Mouse (Mus musculus) layer of hippocampus, adult 2 months (tissue): ENCODE data around the gene Pla2g4b. TPM values are rescaled to one million over a fixed set of nuclear protein-coding genes. Genes with fewer than 3 reads are reported as not detected.

Experiments
- DNase-seq, 2 experiments: peaks; one replicate each; pipeline ENCODE4 v3.0.0; 2022; ENCODE audit warnings: low spot score in 2 of 2
- H3K27ac ChIP-seq: fragments of 200-600 bp; 2 replicates; pipeline ENCODE4 v1.8.1; 2022
- H3K4me3 ChIP-seq: fragments of 200-600 bp; 2 replicates; pipeline ENCODE4 v1.8.1; 2022; ENCODE audit warnings: mild to moderate bottlenecking
- CTCF ChIP-seq: fragments of 200-600 bp; conservative IDR thresholded peaks from 2 replicates; pipeline ENCODE4 v1.8.1; 2022; ENCODE audit warnings: antibody characterized with exemption, mild to moderate bottlenecking, moderate library complexity
- long read RNA-seq, 2 experiments: library from polyadenylated mRNA; stranded (forward); transcript quantifications; one replicate each; pipeline ENCODE4 v2.0.0; 2021; ENCODE audit warnings: borderline mapping rate in 2 of 2
- total RNA-seq, 2 experiments: library from RNA; stranded (reverse); gene quantifications; 2 replicates each; pipeline ENCODE4 v1.2.3; 2021

The Pla2g4b gene
- total RNA-seq: 1 to 10 TPM; 3.8 to 6.4 TPM
- long read RNA-seq, experiment 1: 0 reads
- long read RNA-seq, experiment 2, partial matches to known transcripts: 0 of 1 reads
- long read RNA-seq, experiment 2, other reads (novel, unspliced or antisense): 1 of 1 reads

DNA sequence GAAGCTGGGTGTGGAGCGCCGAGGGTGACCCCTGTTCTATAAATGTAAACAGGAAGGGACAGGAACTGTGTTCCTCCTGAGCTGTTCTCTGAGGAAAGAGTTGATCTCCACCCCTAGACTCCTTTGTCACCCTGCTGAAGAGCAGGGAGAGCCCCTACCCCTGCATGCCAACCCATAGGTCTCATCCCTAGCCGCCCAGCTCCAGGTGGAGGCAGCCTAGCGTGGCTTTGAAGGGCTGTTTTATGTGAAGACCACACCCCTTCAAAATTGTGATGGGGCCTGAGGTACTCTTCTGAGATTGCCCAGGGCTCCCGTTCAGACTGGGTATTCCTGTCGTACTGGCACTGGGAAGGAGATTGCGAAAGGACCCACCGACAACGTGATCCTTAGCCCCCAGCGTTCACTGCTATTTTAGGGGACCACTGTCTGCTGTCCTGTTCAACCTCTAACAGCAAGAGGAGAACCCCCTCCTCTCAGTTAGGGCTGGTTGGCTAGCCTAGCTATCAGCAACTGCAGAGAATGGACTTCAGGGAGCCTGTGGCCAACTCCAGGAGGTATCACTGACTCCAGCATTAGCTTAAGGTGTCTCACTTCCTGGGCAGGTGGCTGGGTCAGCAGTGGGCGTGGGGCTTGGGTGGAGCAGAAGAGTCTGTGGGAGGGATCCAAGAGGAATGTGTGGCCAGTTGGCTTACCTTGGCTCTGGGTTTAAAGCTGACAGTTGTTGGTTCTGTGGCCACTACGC, at the start of gene Pla2g4b:
TSS of gene Pla2g4b (plus strand) at position 692 of the 742 bp plus-strand sequence.
- TF ChIP-seq CTCF: no peak

DNA sequence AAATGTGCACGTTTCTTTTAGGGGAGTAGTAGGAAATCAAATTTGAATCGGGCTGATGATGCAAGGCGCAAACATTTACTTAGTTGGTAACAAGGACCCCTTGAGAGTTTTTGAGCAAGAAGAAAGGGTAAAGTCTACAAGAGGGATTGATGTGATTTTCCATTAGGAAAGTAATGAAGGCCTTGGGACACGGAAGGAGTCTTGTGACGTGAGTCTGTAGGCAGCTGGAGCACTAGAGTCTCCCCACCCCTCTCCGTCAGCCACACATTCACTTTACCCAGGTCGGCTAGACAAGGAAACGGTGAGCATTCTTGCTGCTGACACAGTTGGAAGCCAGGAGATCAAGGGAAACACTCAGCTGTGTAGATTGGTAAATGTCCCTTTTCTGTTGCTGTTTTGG, 47.3 kb upstream of the Pla2g4b start:
- no peak for TF ChIP-seq CTCF
- no peak overlapping the region for H3K4me3 ChIP-seq
- no peak for DNase-seq
- no peak overlapping the region for H3K27ac ChIP-seq

More for the DNA sequence above, at the start of gene Pla2g4b:
- Histone ChIP-seq H3K4me3 (no peak within 1 kb of the TSS), H3K27ac (no peak within 1 kb of the TSS)
- no peak for DNase-seq

DNA sequence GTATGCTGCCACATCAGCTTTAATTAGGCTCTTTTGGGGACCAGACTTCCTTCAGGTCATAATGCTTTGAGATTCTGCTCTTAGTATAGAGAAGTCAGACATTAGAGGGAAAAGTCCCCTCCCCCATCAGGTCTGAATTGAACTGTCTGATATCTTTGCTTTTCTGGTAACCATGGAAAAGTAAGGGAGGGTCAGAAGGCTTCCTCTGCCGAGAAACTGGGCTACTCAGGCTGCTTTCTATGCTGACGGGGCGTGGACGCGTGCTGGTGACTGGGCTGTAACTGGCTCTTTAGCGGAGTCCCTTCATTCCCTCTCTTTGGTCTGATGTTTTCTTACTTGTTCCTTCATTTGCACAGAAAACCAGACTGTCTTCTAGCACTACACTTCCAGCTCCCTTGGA, 46.8 kb upstream of the Pla2g4b start:
- no peak for TF ChIP-seq CTCF
- DNase-seq: no peak

DNA sequence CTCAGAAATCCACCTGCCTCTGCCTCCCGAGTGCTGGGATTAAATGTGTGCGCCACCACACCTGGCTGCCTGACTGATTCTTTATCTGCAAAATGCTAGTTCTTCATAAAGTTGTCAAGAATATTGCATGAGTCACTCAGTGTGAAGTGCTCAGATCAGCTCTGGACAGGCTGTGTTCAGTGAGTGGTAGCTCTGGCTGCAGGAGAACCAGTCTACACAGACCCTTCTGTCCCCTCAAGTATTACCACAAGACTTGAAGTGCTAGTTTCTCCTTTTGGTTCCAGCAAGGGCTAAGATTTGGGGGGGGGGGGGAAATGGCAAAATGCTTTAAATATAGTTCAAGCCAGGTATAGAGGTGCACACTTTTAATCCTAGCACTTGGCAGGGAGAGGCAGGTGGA, 45.8 kb upstream of the Pla2g4b start:
- no peak overlapping the region for H3K27ac ChIP-seq
- no peak overlapping the region for H3K4me3 ChIP-seq
- TF ChIP-seq CTCF: no peak
- DNase-seq: no peak

More for the DNA sequence above, 46.8 kb upstream of the Pla2g4b start:
- no peak overlapping the region for H3K27ac ChIP-seq
- no peak overlapping the region for H3K4me3 ChIP-seq

DNA sequence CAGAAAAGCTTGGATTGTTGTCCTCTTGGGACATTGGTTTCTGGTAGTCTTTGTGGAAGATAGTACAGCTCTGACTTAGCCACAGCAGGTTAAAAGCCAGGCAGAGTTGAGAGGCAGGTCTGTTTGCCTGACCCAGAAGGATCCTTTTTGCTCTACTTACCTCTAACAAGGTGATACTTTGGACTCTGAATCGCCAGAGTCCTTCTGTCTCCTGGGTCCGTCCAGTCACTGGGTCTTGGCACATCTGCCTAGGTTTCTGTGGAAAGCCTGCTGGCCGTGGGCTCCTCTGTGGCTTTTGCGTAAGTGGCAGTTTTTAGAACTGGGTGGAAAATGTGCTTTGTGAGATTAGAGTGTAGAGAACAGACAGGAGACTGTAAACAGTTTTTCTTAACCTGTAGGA, 44.3 kb upstream of the Pla2g4b start:
- Histone ChIP-seq H3K4me3 (no peak overlapping the region), H3K27ac (no peak overlapping the region)
- no peak for DNase-seq
- TF ChIP-seq CTCF: no peak

DNA sequence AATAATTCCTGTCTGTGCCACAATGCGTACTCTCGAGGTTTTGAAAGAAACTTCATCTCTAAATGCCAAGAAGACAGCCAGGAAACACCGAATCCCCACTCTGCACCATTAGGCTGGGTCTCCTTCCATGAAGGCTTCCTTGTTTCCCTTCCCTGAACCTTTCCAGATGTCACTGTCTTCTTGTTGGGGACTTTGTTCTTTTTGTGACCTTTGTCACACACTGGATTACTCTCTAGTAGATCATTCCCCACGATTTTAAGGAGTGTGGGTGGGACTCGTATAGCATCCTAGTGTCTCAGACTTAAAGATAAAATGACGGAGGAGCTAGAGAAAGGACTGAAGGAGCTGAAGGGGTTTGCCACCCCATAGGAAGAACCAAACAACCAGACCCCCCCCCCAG, 42.3 kb upstream of the Pla2g4b start:
- TF ChIP-seq CTCF: no peak
- Histone ChIP-seq H3K27ac (no peak overlapping the region), H3K4me3 (no peak overlapping the region)
- no peak for DNase-seq

DNA sequence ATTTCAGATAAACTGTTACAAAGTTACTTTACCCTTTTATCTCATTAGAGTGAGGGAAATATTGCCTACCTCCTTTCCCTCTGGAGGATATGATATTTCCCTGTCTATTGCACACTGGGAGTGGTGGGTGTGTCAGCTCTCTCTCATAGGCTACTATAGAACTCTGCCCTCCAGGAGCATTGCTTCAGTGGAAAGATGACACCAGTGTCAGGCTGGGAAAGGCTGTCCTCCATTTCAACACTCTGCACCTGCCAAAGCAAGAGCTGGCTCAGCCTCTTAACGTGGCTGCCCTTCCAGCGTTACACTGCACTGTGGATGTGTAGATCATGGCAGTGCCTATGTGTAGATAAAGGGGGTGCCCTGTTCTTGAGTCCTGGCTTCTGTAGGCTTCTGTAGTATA, 40.9 kb upstream of the Pla2g4b start:
- no peak for DNase-seq
- Histone ChIP-seq H3K4me3 (no peak overlapping the region), H3K27ac (no peak overlapping the region)
- no peak for TF ChIP-seq CTCF

DNA sequence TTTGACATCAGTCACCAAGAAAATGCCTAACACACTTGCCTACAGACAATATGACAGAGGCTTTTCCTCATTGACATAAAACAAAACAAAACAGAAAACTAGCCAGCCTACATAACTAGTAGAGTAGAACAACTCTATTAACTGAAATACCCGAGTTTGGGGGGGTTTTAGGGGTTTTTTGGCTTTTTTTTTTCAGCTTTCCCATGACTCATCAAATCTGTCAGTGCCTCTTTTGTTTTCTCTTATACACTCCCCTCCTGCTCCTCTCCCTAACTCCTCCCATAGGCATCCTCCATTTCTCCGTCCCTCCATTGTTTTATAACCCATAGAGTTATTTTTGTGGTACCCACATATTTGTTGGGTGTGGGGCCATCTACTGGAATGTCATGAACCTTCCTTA, 39.7 kb upstream of the Pla2g4b start:
- no peak for TF ChIP-seq CTCF
- H3K27ac ChIP-seq: no peak overlapping the region
- no peak for DNase-seq

DNA sequence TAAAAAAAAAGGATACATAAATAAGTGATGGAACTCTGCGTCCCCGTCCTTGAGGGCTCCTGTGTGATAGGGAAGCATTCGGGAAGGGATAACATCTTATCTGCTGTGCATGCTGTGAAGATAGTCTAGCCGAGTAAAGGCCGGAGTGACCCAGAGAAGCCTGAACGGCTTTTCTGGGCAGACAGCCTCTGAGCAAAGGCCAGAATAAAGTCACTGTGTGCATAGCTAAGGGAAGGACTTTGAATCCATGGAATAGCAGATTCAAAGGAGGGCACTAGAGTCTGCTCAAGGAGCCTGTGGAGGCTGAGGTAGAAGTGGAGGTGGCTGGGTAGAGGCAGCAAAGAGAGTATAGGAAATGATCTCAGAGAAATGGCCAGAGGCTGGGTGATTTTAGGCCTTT, 38.4 kb upstream of the Pla2g4b start:
- no peak for DNase-seq
- Histone ChIP-seq H3K4me3 (no peak overlapping the region), H3K27ac (peak overlapping the region; percentile 59; the same call in 1 of the 2 replicates)
- no peak for TF ChIP-seq CTCF

More for the DNA sequence above, 39.7 kb upstream of the Pla2g4b start:
- H3K4me3 ChIP-seq: no peak overlapping the region

DNA sequence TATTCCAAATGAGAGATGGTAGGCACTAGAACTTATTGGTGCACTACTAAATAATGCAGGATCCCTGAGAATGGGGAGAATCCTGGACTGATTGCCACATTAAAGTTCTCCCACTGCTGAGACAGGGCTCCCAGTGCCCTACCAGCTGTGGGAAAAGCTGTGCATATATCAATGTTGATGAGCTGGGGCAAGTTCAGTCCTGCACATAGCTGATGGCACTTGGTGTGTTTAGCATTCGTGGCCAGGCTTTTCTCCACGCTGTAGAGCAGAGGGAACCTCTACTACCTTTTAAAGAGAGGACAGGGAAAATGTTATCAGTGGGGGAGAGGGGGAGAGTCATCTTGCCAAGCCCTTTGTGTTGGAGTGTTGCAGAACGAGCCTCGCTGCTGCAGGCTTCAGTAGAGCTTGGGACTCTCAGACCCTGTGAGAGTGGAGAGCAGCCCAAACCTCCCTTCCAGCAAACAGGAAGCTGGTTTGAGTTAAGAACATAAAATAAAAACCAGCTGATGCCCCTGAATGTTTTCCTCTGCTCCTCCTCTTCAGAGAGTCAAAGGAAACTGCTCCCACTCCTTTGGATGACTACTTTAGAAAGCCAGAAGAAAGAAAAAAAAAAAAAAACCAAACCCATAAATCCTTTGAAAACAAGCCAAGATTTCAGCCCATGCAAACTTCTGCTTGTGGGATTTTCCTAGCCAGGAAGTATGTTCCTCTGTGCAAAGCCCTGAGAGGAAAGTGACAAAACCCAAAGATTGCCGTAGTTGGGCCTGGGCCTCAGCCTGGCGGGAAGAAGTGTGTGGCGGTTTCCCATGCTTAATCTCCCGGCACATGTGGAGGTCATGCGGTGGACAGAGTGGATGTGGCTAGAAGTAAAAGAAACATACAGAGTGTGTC, 37.6 kb upstream of the Pla2g4b start:
- Histone ChIP-seq H3K4me3 (no peak overlapping the region), H3K27ac (peak overlapping the region; percentile 59)
- no peak for TF ChIP-seq CTCF
- DNase-seq: no peak

DNA sequence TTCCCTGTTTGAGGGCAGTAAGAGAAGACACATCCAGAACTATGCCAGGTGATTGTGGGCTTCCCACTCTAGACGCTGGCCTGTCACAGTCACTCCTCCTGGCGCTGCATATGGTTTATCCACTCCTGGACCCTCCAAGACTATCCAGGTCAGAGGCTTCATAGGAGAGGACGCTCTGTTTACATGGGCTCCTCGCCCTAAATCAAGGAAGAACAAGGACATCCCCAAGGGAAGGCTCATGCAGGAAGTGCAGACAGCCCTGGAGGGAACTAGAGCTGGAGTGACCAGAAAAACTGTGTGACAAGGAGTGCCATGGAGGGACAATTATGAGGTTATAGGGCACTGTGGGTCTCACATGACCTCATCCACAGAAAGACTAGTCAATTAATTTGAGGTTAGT, 35.9 kb upstream of the Pla2g4b start:
- peak overlapping the region; percentile 29; the same call in 1 of the 2 replicates for H3K27ac ChIP-seq

DNA sequence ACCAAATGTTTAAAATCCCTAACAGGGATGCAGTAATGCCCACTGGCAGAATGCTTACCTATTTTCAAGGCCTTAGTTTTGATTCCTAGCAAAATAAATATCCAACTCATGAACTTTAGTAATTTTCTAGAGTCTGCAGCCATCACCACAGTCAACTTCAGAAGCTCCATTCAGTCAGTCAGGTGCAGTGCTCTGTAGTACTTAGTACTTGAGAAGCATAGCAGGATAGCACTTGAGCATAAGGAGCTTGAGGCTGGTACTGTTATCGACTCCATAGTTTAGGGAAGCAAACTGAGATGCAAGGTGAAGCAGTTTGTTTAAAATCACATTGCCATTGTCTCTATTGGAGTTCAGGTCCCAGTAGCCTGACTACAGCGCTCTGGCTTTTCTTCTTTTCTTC, 33.5 kb upstream of the Pla2g4b start:
- DNase-seq: no peak
- no peak for TF ChIP-seq CTCF
- H3K27ac ChIP-seq: no peak overlapping the region
- H3K4me3 ChIP-seq: no peak overlapping the region

More for the DNA sequence above, 35.9 kb upstream of the Pla2g4b start:
- no peak for DNase-seq
- H3K4me3 ChIP-seq: no peak overlapping the region
- TF ChIP-seq CTCF: no peak
